Mouse (Mus musculus): ENCODE results near the gene Fam129a. TPM values are rescaled to one million over a fixed set of nuclear protein-coding genes. Genes with fewer than 3 reads are reported as not detected.

Fam129a gene
- polyA plus RNA-seq, 1 experiment = 112 TPM

GRCm38 (mm10) chr1:151625260-151625659 is 54.3 kb downstream of the Fam129a start:
- DNase-seq (ENCODE audit: low spot score) = no peak

- DNase-seq (ENCODE audit: low spot score) = no peak
Measured at GRCm38 (mm10) chr1:151625690-151626089, 54.7 kb downstream of the Fam129a start.

- DNase-seq (ENCODE audit: low spot score) = no peak
Measured at GRCm38 (mm10) chr1:151626631-151627030, 55.6 kb downstream of the Fam129a start.

GRCm38 (mm10) chr1:151627141-151627540 is 56.2 kb downstream of the Fam129a start:
- no peak for DNase-seq (ENCODE audit: low spot score)

GRCm38 (mm10) chr1:151629591-151630250 is 58.7 kb downstream of the Fam129a start:
- no peak for DNase-seq (ENCODE audit: low spot score)

- DNase-seq (ENCODE audit: low spot score) = no peak
Measured at GRCm38 (mm10) chr1:151630251-151630628, 59.3 kb downstream of the Fam129a start.

GRCm38 (mm10) chr1:151631061-151631460 is 60.1 kb downstream of the Fam129a start:
- DNase-seq (ENCODE audit: low spot score) = no peak

GRCm38 (mm10) chr1:151631703-151632294 is 60.8 kb downstream of the Fam129a start:
- DNase-seq (ENCODE audit: low spot score) = no peak

- DNase-seq (ENCODE audit: low spot score) = no peak
Measured at GRCm38 (mm10) chr1:151632567-151633356, 61.8 kb downstream of the Fam129a start.

GRCm38 (mm10) chr1:151636637-151637036 is 65.7 kb downstream of the Fam129a start:
- DNase-seq (ENCODE audit: low spot score) = no peak

GRCm38 (mm10) chr1:151637351-151637922 is 66.5 kb downstream of the Fam129a start:
- no peak for DNase-seq (ENCODE audit: low spot score)

GRCm38 (mm10) chr1:151638357-151638756 is 67.4 kb downstream of the Fam129a start:
- no peak for DNase-seq (ENCODE audit: low spot score)

- no peak for DNase-seq (ENCODE audit: low spot score)
Measured at GRCm38 (mm10) chr1:151638770-151639169, 67.8 kb downstream of the Fam129a start.

GRCm38 (mm10) chr1:151646380-151646779 is 75.4 kb downstream of the Fam129a start:
- DNase-seq (ENCODE audit: low spot score) = no peak

- no peak for DNase-seq (ENCODE audit: low spot score)
Measured at GRCm38 (mm10) chr1:151648099-151648498, 77.1 kb downstream of the Fam129a start.

GRCm38 (mm10) chr1:151657042-151657605 is 86.1 kb downstream of the Fam129a start:
- no peak for DNase-seq (ENCODE audit: low spot score)

GRCm38 (mm10) chr1:151658291-151658830 is 87.4 kb downstream of the Fam129a start:
- DNase-seq (ENCODE audit: low spot score) = no peak

- DNase-seq (ENCODE audit: low spot score) = no peak
Measured at GRCm38 (mm10) chr1:151659636-151660035, 88.7 kb downstream of the Fam129a start.

- no peak for DNase-seq (ENCODE audit: low spot score)
Measured at GRCm38 (mm10) chr1:151660251-151660650, 89.3 kb downstream of the Fam129a start.

GRCm38 (mm10) chr1:151660883-151661282 is 89.9 kb downstream of the Fam129a start:
- DNase-seq (ENCODE audit: low spot score) = no peak

- no peak for DNase-seq (ENCODE audit: low spot score)
Measured at GRCm38 (mm10) chr1:151661684-151662439, 90.9 kb downstream of the Fam129a start.

All from urinary bladder, adult 2 months (tissue).